Mouse (Mus musculus): ENCODE measurements around the gene Trem1.

Trem1 gene

GRCm38 (mm10) chr17:48267591-48267990 lies 35.0 kb downstream of the Trem1 start:
- no peak for DNase-seq (ENCODE audit: low read depth, low spot score)

- DNase-seq (ENCODE audit: low read depth, low spot score) = no peak
These were observed 35.7 kb downstream of the Trem1 start for GRCm38 (mm10) chr17:48268276-48268675.

GRCm38 (mm10) chr17:48269833-48270232 lies 37.3 kb downstream of the Trem1 start:
- no peak for DNase-seq (ENCODE audit: low read depth, low spot score)

GRCm38 (mm10) chr17:48272158-48272557 lies 39.6 kb downstream of the Trem1 start:
- DNase-seq (ENCODE audit: low read depth, low spot score) = no peak

- DNase-seq (ENCODE audit: low read depth, low spot score) = no peak
These were observed 40.0 kb downstream of the Trem1 start for GRCm38 (mm10) chr17:48272598-48272997.

GRCm38 (mm10) chr17:48274098-48274497 lies 41.5 kb downstream of the Trem1 start:
- DNase-seq (ENCODE audit: low read depth, low spot score) = no peak

GRCm38 (mm10) chr17:48274885-48275284 lies 42.3 kb downstream of the Trem1 start:
- DNase-seq (ENCODE audit: low read depth, low spot score) = peak; percentile 89

- peak; percentile 60 for DNase-seq (ENCODE audit: low read depth, low spot score)
These were observed 43.2 kb downstream of the Trem1 start for GRCm38 (mm10) chr17:48275736-48276135.

- no peak for DNase-seq (ENCODE audit: low read depth, low spot score)
These were observed 45.8 kb downstream of the Trem1 start for GRCm38 (mm10) chr17:48278381-48278780.

GRCm38 (mm10) chr17:48279002-48279401 lies 46.4 kb downstream of the Trem1 start:
- no peak for DNase-seq (ENCODE audit: low read depth, low spot score)

- DNase-seq (ENCODE audit: low read depth, low spot score) = no peak
These were observed 48.6 kb downstream of the Trem1 start for GRCm38 (mm10) chr17:48280943-48281738.

GRCm38 (mm10) chr17:48281739-48282085 lies 49.1 kb downstream of the Trem1 start:
- peak; percentile 60 for DNase-seq (ENCODE audit: low read depth, low spot score)

- peak; percentile 63 for DNase-seq (ENCODE audit: low read depth, low spot score)
These were observed 54.2 kb downstream of the Trem1 start for GRCm38 (mm10) chr17:48286765-48287164.

- DNase-seq (ENCODE audit: low read depth, low spot score) = peak; percentile 37
These were observed 54.7 kb downstream of the Trem1 start for GRCm38 (mm10) chr17:48287276-48287675.

GRCm38 (mm10) chr17:48293500-48294194 lies 61.1 kb downstream of the Trem1 start:
- DNase-seq (ENCODE audit: low read depth, low spot score) = no peak
